Mouse (Mus musculus) hindbrain, embryonic 14.5 days (tissue): ENCODE data around the gene Zranb3. TPM values are rescaled to one million over a fixed set of nuclear protein-coding genes. Genes with fewer than 3 reads are reported as not detected.
"Not testable (repeated sequence)": the region's sequence is repeated elsewhere in the genome, so short reads cannot be mapped to it uniquely, and the experiment has no call there.

ENCODE experiments used
- ATAC-seq: fragments of 200-750 bp; cut with Nextera tagmentation; 2 replicates; pipeline ENCODE4 v1.8.0; 2017; ENCODE audit warnings: moderate number of reproducible peaks, mild to moderate bottlenecking, moderate TSS enrichment, moderate library complexity; ENCODE audit not compliant: low FRiP score
- DNase-seq: peaks from one replicate; pipeline ENCODE4 v3.0.0-alpha.2; 2015; ENCODE audit warnings: low spot score
- H3K27ac ChIP-seq: fragments of 300-500 bp; sonication (generic); 2 replicates; pipeline ENCODE4 v1.5.1; 2014; ENCODE audit warnings: mild to moderate bottlenecking, moderate library complexity
- H3K27me3 ChIP-seq: fragments of 300-500 bp; sonication (generic); 2 replicates; pipeline ENCODE4 v1.6.1; 2014; ENCODE audit warnings: mild to moderate bottlenecking, low read length, mixed read lengths; ENCODE audit not compliant: control insufficient read depth, insufficient read depth
- H3K36me3 ChIP-seq: fragments of 300-500 bp; sonication (generic); replicated peaks from 2 replicates; pipeline ENCODE4 v1.6.1; 2014; ENCODE audit not compliant: control insufficient read depth, insufficient read depth
- H3K4me1 ChIP-seq: fragments of 300-500 bp; sonication (generic); replicated peaks from 2 replicates; pipeline ENCODE4 v1.6.1; 2014; ENCODE audit warnings: antibody characterized with exemption, low read length, mixed read lengths; ENCODE audit not compliant: control insufficient read depth, insufficient read depth
- H3K4me2 ChIP-seq: fragments of 300-500 bp; sonication (generic); replicated peaks from 2 replicates; pipeline ENCODE4 v1.6.1; 2014; ENCODE audit warnings: mild to moderate bottlenecking, moderate library complexity
- H3K4me3 ChIP-seq: fragments of 300-500 bp; sonication (generic); replicated peaks from 2 replicates; pipeline ENCODE4 v1.5.1; 2014; ENCODE audit warnings: mild to moderate bottlenecking, low read length
- H3K9ac ChIP-seq: fragments of 300-500 bp; sonication (generic); 2 replicates; pipeline ENCODE4 v1.6.1; 2014
- H3K9me3 ChIP-seq: fragments of 300-500 bp; sonication (generic); 2 replicates; pipeline ENCODE4 v1.6.1; 2016; ENCODE audit warnings: low read length; ENCODE audit not compliant: control insufficient read depth
- WGBS: fragments of 180-500 bp; shearing (Covaris S2); extraction: QIAGEN DNeasy Blood & Tissue Kit; methylation state at CpG from one replicate; pipeline ENCODE4 v1.1.7; 2014; 5-methylcytosine and 5-hydroxymethylcytosine counted together
- polyA plus RNA-seq: library from polyadenylated mRNA; unstranded; fragments of >200 nt; fragmentation: Nextera tagmentation; extraction: Ambion mirVana; gene quantifications from 2 replicates; pipeline ENCODE4 v1.2.1, GENCODE M21; 2014

Gene Zranb3
- polyA plus RNA-seq, 1 experiment from 2014 or later, result 3.6 TPM

DNA sequence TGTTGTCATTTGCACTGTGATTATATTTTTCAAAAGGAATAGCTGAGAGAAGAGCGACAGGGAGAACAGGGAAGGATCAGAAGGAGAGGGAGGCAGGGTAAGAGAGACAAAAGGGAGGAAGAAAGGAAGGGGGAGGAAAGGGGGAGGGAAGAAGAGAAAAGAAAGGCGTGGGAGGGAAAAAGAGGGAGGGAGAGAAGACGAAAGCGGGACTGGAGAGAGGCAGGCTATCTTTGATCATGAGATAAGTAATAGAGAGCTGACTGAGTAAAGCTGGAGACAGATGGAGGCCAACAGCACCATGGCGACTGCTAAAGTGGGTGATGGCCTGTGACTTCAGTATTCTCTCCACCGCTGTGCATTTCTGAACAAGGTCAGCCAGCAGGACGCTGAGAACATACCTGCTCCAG, 143.5 kb downstream of the Zranb3 start:
- peak overlapping the region; percentile 35 for H3K4me2 ChIP-seq
- DNase-seq (peak; percentile 36), ATAC-seq (peak; percentile 49; the same call in 1 of the 2 replicates)
- no peak overlapping the region for H3K4me3 ChIP-seq
- peaks cover 11% of the 10 kb centered on the region for H3K4me1 ChIP-seq
- no peaks in the 10 kb centered on the region for H3K27me3 ChIP-seq
- no peaks in the 10 kb centered on the region for H3K36me3 ChIP-seq
- peak overlapping the region; percentile 73 for H3K27ac ChIP-seq
- no peaks in the 10 kb centered on the region for H3K9me3 ChIP-seq
- H3K9ac ChIP-seq, result 0 out of 2 replicates have a peak overlapping the region, but pooled peaks have one; percentile 31
- 18% methylated on average over 7 of the region's 7 CpGs for WGBS

DNA sequence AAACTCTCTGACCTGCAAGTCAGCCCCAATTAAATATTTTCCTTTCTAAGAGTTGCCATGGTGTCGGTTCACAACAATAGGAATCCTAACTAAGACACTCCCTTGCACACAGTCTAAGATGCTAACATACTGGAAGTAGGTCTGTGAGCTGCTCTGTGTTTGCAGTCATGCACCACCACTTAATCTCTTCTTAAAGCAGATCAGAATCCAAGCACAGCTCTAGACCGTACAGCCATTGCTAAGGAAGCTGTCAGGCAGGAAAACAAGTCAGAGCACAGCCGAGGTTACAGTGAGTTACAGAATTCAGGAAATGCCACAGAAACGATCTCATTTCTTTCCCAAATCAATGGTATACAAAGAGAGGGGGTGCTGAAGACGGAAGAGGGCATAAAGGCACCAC, 144.0 kb downstream of the Zranb3 start:
- Histone ChIP-seq H3K9ac (peak overlapping the region; percentile 31; the same call in 1 of the 2 replicates), H3K27me3 (no peaks in the 10 kb centered on the region), H3K4me3 (no peak overlapping the region), H3K9me3 (no peaks in the 10 kb centered on the region), H3K27ac (peak overlapping the region; percentile 73), H3K36me3 (no peaks in the 10 kb centered on the region), H3K4me1 (peaks cover 11% of the 10 kb centered on the region), H3K4me2 (peak overlapping the region; percentile 35)
- ATAC-seq, result peak; percentile 66; the same call in 1 of the 2 replicates
- WGBS, result 30% methylated on average over 5 of the region's 5 CpGs
- peak; percentile 47 for DNase-seq

DNA sequence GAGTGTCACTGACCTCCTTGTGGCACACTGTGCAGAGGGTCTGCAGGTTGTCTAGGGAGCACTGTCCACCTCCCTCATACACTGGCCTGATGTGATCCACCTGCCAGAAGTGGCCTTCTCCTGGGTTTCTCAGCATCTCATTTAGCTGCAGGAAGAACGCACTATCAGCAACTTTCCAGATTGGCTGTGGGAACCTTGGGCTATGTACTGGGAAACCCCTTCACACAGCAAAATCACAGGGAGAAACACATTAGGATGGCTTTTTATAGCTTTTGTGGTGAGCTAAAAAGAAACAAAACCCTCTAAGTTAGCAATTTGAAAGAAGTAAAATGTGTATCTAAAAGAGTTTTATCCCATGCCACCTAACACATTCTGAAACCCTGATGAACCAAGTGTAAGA, 146.3 kb downstream of the Zranb3 start:
- H3K27ac ChIP-seq, result no peak overlapping the region
- H3K4me1 ChIP-seq, result peaks cover 11% of the 10 kb centered on the region
- DNase-seq, result no peak
- H3K27me3 ChIP-seq, result no peaks in the 10 kb centered on the region
- no peak for ATAC-seq
- H3K36me3 ChIP-seq, result no peaks in the 10 kb centered on the region
- no peak overlapping the region for H3K4me3 ChIP-seq
- WGBS, result 97% methylated on average over 1 of the region's 1 CpGs
- H3K9ac ChIP-seq, result no peak overlapping the region
- no peak overlapping the region for H3K4me2 ChIP-seq
- no peaks in the 10 kb centered on the region for H3K9me3 ChIP-seq

DNA sequence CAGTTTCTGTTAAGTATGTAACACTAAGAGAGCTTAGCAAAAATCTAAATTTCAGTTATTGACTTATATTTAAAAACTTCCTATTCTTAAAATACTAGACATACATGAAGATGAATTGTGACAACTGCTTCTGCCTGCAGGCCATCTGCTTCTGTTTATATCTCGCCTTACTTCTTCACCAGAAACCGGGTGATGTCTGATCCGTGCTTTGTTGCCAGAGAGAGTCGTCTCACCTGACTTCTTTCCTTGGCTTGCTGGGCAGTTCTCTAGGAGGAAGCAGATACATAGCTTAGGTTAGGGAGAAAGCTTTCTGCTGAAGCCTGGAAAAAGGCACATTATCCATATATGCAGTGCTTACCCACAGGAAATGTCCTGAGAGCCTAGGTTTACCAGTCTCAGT, 148.0 kb downstream of the Zranb3 start:
- DNase-seq, result no peak
- no peak for ATAC-seq
- Histone ChIP-seq H3K36me3 (no peaks in the 10 kb centered on the region), H3K4me1 (peaks cover 10% of the 10 kb centered on the region), H3K4me2 (no peak overlapping the region), H3K27ac (no peak overlapping the region), H3K9ac (no peak overlapping the region), H3K9me3 (no peaks in the 10 kb centered on the region), H3K4me3 (no peak overlapping the region), H3K27me3 (no peaks in the 10 kb centered on the region)
- 92% methylated on average over 4 of the region's 4 CpGs for whole genome bisulfite sequencing

DNA sequence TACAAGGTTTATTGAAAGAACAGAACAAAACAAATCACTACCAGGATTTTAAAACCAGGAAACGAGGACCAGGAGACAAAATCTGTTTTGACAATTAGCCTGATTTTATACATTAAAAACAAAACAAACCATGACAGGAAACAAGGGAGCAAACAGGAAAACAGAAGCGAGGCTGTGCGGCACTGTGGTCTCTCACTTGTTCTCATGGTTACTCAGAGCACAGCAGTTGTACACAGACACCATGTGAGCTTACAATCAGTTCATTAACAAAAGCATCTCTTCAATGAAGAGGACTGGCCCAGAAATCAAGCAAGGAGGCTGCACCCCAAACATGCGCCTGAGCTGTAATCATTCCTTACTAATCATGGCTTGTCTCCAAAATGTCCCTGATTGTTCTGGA, 148.6 kb downstream of the Zranb3 start:
- H3K9ac ChIP-seq, H3K4me1 ChIP-seq, ATAC-seq, H3K9me3 ChIP-seq, H3K27me3 ChIP-seq, H3K4me2 ChIP-seq, DNase-seq, H3K36me3 ChIP-seq, H3K27ac ChIP-seq, H3K4me3 ChIP-seq: not testable (repeated sequence)
- 86% methylated on average over 4 of the region's 4 CpGs for WGBS

DNA sequence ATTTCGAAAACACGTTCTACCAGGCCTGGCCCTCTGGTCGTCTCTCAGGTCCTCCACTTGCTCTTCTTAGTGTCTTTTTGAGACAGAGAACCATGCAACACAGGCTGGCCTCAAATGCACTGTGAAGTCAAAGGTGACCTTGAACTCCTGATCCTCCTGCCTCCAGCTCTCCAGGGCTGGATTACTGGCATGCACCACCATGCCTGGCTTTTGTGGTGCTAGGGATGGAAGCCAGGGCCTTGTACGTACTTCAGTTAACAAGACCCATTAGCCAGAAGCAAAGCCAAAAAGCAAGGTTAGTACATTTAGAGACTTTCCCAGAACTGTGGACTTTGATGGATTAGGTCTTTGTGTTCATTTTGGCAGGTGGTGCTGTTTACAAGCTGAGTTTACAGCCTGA, 150.6 kb downstream of the Zranb3 start:
- whole genome bisulfite sequencing, result 89% methylated on average over 4 of the region's 4 CpGs
- Histone ChIP-seq H3K4me3 (no peak overlapping the region), H3K27ac (no peak overlapping the region), H3K4me2 (no peak overlapping the region), H3K4me1 (no peaks in the 10 kb centered on the region), H3K36me3 (no peaks in the 10 kb centered on the region; the same call in 1 of the 2 replicates), H3K27me3 (no peaks in the 10 kb centered on the region), H3K9ac (no peak overlapping the region), H3K9me3 (peaks cover 4% of the 10 kb centered on the region; the same call in 1 of the 2 replicates)
- ATAC-seq (no peak), DNase-seq (no peak)

DNA sequence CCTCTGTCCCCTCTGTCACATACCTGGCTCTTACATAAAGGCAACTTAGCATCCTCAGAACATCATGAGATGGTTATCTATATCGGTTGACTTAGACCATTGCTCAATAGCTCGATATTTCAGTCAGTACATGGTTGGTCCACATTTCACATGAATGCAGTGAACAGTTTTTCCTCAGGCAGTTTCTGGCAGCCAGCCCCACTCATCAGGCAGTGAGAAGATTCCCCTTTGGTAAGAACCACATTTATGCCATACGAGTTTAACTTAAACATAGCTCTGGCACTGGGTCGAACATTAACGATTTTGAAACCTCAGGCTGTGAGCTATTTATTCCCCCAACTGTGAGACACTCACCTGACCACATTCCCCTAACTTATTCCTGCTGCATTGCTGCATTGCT, 154.1 kb downstream of the Zranb3 start:
- DNase-seq (no peak), ATAC-seq (no peak)
- Histone ChIP-seq H3K36me3 (peaks cover 11% of the 10 kb centered on the region), H3K27me3 (no peaks in the 10 kb centered on the region), H3K9me3 (peaks cover 4% of the 10 kb centered on the region; the same call in 1 of the 2 replicates), H3K27ac (no peak overlapping the region), H3K4me2 (no peak overlapping the region), H3K9ac (no peak overlapping the region), H3K4me1 (no peaks in the 10 kb centered on the region), H3K4me3 (no peak overlapping the region)
- WGBS, result 94% methylated on average over 5 of the region's 5 CpGs

DNA sequence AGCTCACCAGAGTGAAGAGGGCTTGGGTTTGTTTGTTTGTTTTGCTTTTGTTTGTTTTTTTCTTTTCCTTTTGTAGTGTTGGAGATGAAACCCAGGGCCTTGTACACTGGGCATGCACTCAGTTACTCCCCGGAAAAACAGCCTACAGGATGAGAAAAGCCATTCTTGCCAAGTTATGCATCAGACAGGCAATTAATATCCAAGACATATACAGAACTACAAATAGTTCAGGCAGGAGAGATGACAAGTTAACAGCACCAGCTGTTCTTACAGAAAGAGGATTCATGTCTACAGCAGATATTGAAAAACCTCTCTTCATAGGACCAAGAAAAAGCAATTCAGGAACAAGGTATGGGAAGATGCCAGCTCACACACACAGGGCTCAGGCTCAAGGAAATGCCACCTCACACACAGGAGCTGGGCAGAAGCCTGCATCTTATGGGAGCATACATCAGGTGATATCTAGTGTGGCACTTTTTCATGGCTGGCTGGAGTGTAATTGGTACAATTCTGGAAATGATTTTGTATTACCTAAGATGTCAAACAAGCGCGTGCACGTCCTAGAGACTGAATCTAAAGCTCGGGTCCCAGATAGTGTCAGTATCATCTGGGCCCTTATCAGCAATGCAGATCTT, 156.1 kb downstream of the Zranb3 start:
- ATAC-seq, result no peak
- Histone ChIP-seq H3K9me3 (peaks cover 4% of the 10 kb centered on the region; the same call in 1 of the 2 replicates), H3K27ac (no peak overlapping the region)

DNA sequence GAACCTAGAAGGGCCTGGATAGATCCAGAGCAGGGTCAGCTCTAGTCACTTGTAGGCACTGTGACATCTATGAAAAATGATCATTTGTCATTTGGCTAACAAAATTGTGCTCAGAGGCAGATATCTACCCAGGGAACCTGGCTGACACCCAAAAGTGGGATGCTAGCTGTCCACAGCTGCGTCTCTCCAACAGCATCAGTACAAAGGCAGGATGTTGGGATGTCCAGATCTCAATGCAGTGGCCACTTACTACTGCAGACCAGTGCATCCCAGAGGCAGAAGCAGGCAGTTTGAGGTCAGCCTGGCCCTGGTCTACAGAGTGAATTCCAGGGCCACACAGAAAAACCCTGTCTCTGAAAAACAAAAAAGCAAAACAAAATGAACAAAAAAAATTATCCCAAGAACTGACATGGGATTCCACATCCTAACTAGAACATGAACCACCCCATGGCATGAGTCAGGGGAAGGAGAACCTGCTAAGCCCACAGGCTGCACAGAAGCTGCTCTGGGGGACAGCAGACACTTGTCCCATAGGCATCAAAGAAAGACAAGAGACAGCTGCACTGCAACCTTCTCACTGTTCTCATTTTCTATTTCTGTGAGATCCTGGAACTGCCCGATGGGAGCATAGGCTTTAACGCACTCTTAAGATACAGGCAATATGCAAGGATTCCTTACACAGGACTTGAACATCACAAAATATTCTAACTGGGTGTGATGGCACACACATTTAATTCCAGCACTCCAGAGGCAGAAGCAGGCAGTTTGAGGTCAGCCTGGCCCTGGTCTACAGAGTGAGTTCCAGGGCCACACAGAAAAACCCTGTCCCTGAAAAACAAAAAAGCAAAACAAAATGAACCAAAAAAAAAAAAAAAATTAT, 156.9 kb downstream of the Zranb3 start:
- DNase-seq (no peak), ATAC-seq (no peak)
- Histone ChIP-seq H3K27ac (no peak overlapping the region), H3K4me3 (no peak overlapping the region), H3K4me2 (no peak overlapping the region), H3K9me3 (peaks cover 4% of the 10 kb centered on the region; the same call in 1 of the 2 replicates), H3K4me1 (no peaks in the 10 kb centered on the region), H3K27me3 (no peaks in the 10 kb centered on the region), H3K36me3 (peaks cover 38% of the 10 kb centered on the region), H3K9ac (no peak overlapping the region)
- WGBS, result 77% methylated on average over 3 of the region's 3 CpGs

More for the DNA sequence above, 156.1 kb downstream of the Zranb3 start:
- no peak for DNase-seq
- no peaks in the 10 kb centered on the region for H3K4me1 ChIP-seq
- no peaks in the 10 kb centered on the region for H3K27me3 ChIP-seq
- no peak overlapping the region for H3K4me3 ChIP-seq
- H3K4me2 ChIP-seq, result no peak overlapping the region
- H3K9ac ChIP-seq, result no peak overlapping the region
- H3K36me3 ChIP-seq, result peaks cover 31% of the 10 kb centered on the region
- WGBS, result 91% methylated on average over 5 of the region's 5 CpGs
